Mouse (Mus musculus) left cerebral cortex, postnatal 10 days (tissue): ENCODE measurements at regions not wholly inside any gene's neighbourhood (a gene's known extent, or its start where the extent isn't known, plus 50 kb on each side); places are given as distances from the start of the nearest gene placed in this dataset.
A peak's percentile ranks its signal among the peaks of the same experiment; 100 is the strongest.
"Not testable (repeated sequence)": the region's sequence is repeated elsewhere in the genome, so short reads cannot be mapped to it uniquely, and the experiment has no call there.

Source experiments
- DNase-seq, 2 experiments: peaks; one replicate each; pipeline ENCODE4 v3.0.0; 2021 to 2022; ENCODE audit warnings: low spot score in 2 of 2, mixed read lengths in 1 of 2; ENCODE audit errors: extremely low spot score in 1 of 2
- intact Hi-C: fragments of 180-260 bp; cut with DNase I; formaldehyde crosslinking; loops from one replicate; pipeline ENCODE4 v1.15.1; 2025

DNA sequence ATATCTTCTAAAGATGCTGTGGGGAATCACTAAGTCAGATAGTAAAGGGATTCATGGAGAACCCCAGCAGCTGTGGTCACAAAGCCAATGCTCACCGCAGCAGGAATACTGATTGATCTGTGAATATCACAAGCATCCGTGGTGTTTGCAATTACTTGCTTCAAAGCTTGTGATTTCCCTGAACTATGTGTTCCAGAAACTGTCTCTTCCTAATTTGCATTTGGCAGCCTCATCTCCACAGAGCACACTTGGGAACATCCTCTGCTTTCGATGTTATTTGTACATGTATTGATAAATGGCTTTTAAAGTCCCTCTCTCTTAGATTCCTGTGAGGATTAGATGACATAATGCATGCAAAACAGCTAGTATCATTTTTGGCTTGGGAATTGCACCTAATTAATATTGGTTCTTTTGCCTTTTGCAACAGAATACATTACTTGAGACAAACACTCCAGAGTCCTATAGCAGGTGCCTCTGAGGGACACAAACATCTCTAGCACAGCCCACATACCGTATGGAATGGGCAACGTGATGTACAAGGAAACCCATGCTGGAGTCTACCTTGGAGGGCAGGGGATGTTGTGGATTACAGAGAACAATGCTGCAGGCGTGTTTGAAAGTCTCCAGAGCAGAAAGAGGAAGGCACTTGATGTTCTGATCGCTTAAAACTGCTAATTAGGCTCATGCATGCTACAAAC lies 211.0 kb downstream of the Nuak1 start:
- no peak for DNase-seq
- intact Hi-C loops, result no loop called here

DNA sequence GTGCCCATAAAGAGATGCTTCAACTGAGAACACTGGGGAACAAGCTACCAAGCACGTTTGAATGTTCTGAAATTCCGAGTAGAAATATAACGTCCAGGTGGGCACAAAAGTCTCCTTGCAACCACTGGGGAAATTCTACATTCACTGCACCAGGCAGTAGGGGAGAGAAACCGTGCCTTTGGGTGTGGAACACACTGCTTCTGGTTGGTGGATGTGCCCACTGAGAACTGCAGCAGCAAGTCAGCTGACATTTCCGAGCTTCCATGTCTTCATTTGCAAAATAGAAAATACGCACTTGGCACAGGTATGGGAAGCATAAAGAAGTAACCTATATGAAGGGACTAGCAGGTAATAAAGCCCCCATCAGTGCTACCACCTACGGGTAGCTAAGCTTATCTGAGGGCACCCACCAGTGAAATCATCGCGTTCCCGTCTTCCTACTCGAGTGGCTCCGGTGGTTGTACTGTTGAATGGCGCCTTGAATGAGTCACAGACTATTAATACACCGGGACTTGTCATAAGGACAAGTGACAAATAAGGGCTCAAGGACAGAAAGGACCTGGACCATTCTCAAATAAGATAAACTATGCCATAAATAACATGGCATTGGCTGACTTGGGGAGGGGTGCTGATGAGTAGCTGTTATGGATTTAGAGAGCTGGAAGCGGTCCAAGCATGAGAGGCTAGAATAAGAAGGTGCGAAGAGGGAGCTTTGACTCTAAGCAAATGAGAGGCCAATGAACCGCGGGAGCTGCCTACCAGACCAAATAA lies 210.2 kb downstream of the Nuak1 start:
- intact Hi-C loops, result no loop called here
- no peak for DNase-seq

DNA sequence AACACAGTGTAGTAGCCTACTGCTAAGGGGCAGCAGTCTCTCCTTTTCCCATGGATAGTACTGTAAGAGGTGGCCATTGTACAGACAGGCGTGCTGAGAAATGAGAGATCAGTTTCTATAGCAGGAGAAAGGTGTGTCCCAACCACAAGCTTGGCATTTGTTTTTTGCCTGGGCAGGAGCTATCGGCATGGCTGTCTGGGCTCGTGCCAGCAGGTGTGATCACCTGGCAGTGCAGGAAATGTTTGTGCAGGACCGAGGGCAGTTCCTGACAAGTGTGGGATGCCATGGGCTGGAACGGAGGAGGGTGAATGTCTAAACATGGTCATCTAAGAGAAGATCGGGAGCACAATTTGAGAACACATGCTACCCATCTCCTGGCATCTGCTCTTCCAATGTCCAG lies 205.4 kb downstream of the Nuak1 start:
- intact Hi-C loops, result no loop called here
- DNase-seq, result no peak

GRCm38 (mm10) chr10:84236236-84236635 lies 204.2 kb downstream of the Nuak1 start:
- intact Hi-C loops, result no loop called here
- DNase-seq, result no peak

GRCm38 (mm10) chr10:84238279-84238963 lies 202.0 kb downstream of the Nuak1 start:
- intact Hi-C loops, result no loop called here
- DNase-seq, result peak in 1 of 2 experiments; percentile 22

- no peak for DNase-seq
- intact Hi-C loops, result no loop called here
Measured at GRCm38 (mm10) chr10:84243283-84243682, 197.1 kb downstream of the Nuak1 start.

DNA sequence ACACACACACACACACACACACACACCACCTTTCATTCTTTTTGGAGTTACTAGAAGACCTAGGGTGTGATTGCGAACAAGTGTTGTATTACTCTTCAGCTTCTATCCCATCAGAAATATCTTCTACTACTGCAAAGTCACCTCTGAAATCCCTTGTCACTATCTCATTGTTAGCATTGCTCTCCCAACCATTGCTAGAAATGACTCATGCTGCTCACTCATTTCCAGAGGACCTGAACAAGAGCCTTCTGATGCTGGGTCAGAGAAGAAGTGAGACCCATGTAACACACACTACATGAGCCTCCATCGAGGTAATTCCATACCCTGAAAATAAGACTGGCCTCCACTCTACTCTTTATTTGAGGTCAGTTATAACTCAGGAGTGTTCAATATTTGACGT lies 191.1 kb downstream of the Nuak1 start:
- DNase-seq, result no peak
- intact Hi-C loops, result no loop called here

DNA sequence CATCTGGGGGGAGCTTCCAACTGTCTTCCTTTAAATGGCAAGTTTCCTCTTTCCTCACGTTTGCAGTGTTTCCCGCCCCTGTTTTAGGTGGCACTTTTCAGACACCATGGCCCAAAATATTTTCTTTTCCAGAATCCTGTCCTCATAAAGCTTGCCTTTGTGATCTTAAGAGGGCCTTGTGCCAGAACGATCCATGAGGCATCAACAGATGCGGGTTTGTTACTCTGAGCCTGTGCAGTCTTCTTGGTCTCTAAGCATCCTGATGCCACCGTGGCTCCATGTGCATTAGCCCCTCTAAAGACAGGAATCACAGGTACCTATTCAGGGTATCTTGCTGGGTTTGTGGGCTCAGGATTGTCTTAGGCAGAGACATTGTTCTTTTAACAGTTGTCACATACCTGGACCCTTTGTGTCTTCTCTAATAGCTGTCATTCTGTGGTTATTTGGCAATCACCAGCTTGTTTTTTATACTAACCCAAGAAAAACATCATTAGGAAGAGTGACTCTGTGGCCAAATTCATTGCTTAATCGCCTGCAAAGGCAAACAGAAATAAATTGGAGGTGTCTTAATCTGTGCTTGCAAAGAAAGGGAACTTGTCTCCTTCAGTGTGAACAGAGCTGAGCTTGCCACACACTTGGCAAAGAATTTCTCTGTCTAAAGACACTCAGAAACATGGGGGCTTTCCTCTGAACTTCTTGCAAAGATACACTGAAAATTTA lies 179.3 kb downstream of the Nuak1 start:
- DNase-seq, result no peak
- intact Hi-C loops, result no loop called here

GRCm38 (mm10) chr10:84262943-84263342 lies 177.5 kb downstream of the Nuak1 start:
- DNase-seq, result no peak
- intact Hi-C loops, result no loop called here

GRCm38 (mm10) chr10:84285832-84286506 lies 154.4 kb downstream of the Nuak1 start:
- peak in 1 of 2 experiments; percentile 38 for DNase-seq
- intact Hi-C loops, result no loop called here

DNA sequence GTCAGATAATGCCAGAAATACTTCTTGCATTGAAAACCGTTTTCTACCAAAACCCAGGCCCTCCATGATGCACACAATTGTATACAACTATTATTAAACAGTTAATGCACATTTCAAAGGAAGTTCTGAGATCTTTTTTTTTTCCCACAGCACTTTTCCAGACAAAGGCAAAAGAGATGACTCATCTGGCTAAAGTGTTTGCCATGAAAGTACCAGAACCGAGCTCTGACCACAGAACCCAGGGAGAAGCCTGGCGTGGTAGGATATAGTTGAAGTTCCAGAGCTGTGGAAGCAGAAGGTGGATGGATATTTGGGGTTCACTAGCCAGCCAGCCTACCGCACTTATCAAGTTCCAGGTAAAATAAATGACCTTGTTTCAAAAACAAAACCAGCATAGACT lies 146.0 kb downstream of the Nuak1 start:
- DNase-seq, result no peak
- intact Hi-C loops, result no loop called here

DNA sequence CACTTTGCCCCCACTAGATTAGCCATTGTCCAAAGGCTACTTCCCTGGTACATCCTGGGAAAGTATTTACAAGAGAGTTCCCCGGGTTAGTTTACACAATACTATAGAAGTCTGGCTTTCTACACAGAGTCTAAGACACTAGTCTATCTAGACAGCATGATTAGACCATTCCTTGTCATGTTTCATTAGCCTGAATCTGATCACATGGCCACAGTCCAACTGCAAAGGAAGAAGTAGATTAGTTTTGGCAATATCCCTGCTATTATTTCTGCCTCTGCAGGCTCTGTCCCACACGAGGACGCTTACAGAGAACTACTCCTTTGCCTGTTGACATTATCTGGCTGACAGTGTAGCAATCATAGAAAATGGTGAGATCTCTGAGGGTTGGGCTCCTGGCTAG lies 144.2 kb downstream of the Nuak1 start:
- intact Hi-C loops, result no loop called here
- no peak for DNase-seq

- DNase-seq, result peak in 1 of 2 experiments; percentile 50
- intact Hi-C loops, result no loop called here
Measured at GRCm38 (mm10) chr10:84301561-84301960, 138.8 kb downstream of the Nuak1 start.

GRCm38 (mm10) chr10:84302821-84303520 lies 137.4 kb downstream of the Nuak1 start:
- intact Hi-C loops, result no loop called here
- no peak for DNase-seq

- DNase-seq, intact Hi-C loops: not testable (repeated sequence)
Measured at GRCm38 (mm10) chr10:84308746-84309145, 131.7 kb downstream of the Nuak1 start.

GRCm38 (mm10) chr10:84310653-84311052 lies 129.7 kb downstream of the Nuak1 start:
- DNase-seq, result no peak
- intact Hi-C loops, result no loop called here

DNA sequence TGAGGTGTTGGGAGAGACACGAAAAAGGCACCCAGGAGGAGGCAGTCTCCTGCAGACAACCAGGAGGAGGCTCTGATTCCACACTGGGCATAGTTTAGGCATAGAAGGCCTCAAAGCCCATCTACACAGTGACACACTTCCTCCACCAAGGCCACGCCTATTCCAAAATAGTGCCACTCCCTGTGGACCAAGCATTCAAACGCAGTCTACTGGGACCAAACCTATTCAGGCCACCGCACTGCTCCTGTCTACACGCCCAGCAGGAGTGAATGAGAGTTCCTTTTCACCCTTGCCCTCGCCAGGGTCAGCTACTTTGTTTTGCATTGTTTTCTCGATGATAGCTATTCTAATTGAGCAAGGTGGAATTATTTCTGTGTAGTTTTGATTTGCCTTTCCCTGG lies 127.7 kb downstream of the Nuak1 start:
- intact Hi-C loops, result no loop called here
- no peak for DNase-seq

GRCm38 (mm10) chr10:84316857-84317256 lies 123.5 kb downstream of the Nuak1 start:
- DNase-seq, result no peak
- intact Hi-C loops, result no loop called here
